Mouse (Mus musculus): ENCODE results near the gene Zfp968. TPM values are rescaled to one million over a fixed set of nuclear protein-coding genes. Genes with fewer than 3 reads are reported as not detected.

Zfp968 gene
- not detected in 2 replicates for polyA plus RNA-seq (2012; rRNA removed; ENCODE audit: low replicate concordance)

DNA sequence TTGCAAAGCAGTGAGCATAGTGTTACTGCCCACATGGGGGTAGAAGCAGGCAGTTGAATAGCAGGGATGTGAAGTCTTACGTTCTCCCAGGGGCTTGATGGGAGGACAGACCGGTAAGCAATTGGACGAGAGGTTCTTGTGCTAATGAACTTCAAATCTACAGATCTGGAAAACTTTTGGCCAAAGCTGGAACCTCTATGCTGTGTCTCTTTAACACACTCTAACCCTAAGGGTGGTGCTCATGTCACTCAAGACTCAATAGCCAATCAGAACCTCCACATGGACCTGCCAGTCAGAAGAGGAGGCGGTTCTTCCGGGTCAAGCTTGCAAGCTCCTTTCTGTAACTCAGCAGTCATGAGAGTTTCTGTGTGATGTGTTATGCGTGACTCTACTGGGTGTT is at the start of gene Zfp968:
Gene Zfp968, plus strand, starts transcription at position 301 of the 400 bp plus-strand sequence.

DNA sequence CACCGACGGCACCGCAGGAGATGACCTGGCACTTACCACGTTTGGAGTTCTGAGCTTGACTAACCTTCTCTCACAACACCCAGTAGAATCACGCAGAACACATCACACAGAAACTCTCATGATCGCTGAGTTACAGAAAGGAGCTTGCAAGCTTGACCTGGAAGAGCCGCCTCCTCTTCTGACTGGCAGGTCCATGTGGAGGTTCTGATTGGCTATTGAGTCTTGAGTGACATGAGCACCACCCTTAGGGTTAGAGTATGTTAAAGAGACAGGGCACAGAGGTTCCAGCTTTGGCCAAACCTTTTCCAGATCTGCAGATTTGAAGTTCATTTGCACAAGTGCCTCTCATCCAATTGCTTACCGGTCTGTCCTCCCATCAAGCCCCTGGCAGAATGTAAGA is 34.1 kb upstream of the Zfp968 start, which contains the start of gene Gm4631:
Gene Gm4631, minus strand, starts transcription at position 101 of the 400 bp plus-strand sequence.

Other genes starting within 250 kb of the Zfp968 start
- not detected in 2 replicates for gene Gm14399, start 230.4 kb upstream of the Zfp968 start, polyA plus RNA-seq (2012; rRNA removed; ENCODE audit: low replicate concordance)
- gene Gm14443, start 196.6 kb upstream of the Zfp968 start, polyA plus RNA-seq (2012; rRNA removed; ENCODE audit: low replicate concordance): not detected in 2 replicates
- 0.77 and 1.5 TPM in 2 replicates for gene Gm14391, start 165.5 kb upstream of the Zfp968 start, polyA plus RNA-seq (2012; rRNA removed; ENCODE audit: low replicate concordance)
- gene Gm14440, start 97.3 kb upstream of the Zfp968 start, polyA plus RNA-seq (2012; rRNA removed; ENCODE audit: low replicate concordance): not detected in 2 replicates
- 0.12 and 0.19 TPM in 2 replicates for gene Gm4631, start 34.2 kb upstream of the Zfp968 start, polyA plus RNA-seq (2012; rRNA removed; ENCODE audit: low replicate concordance)
- gene Gm4724, start 63.4 kb downstream of the Zfp968 start, polyA plus RNA-seq (2012; rRNA removed; ENCODE audit: low replicate concordance): 0.32 and 0.38 TPM in 2 replicates
- gene Zfp965, start 97.5 kb downstream of the Zfp968 start, polyA plus RNA-seq (2012; rRNA removed; ENCODE audit: low replicate concordance): not detected in 2 replicates